Mouse (Mus musculus) stomach, postnatal 0 days (tissue): ENCODE data around the gene Bricd5. TPM values are rescaled to one million over a fixed set of nuclear protein-coding genes. Genes with fewer than 3 reads are reported as not detected.

Experiments
- ATAC-seq: fragments of 200-750 bp; cut with Nextera tagmentation; 2 replicates; pipeline ENCODE4 v1.8.0; 2017; ENCODE audit not compliant: low FRiP score, low TSS enrichment
- DNase-seq: peaks from one replicate; pipeline ENCODE4 v3.0.0-alpha.2; 2016; ENCODE audit warnings: low spot score
- H3K27ac ChIP-seq: fragments of 300-500 bp; sonication (generic); replicated peaks from 2 replicates; pipeline ENCODE4 v1.5.1; 2014; ENCODE audit warnings: mild to moderate bottlenecking, control low read depth
- H3K27me3 ChIP-seq: fragments of 300-500 bp; sonication (generic); 2 replicates; pipeline ENCODE4 v1.6.1; 2014; ENCODE audit warnings: low read length; ENCODE audit not compliant: control insufficient read depth, insufficient read depth
- H3K36me3 ChIP-seq: fragments of 300-500 bp; sonication (generic); 2 replicates; pipeline ENCODE4 v1.6.1; 2014; ENCODE audit warnings: low read length, mixed read lengths; ENCODE audit not compliant: control insufficient read depth, insufficient read depth
- H3K4me1 ChIP-seq: fragments of 300-500 bp; sonication (generic); replicated peaks from 2 replicates; pipeline ENCODE4 v1.6.1; 2014; ENCODE audit warnings: antibody characterized with exemption; ENCODE audit not compliant: control insufficient read depth, insufficient read depth
- H3K4me2 ChIP-seq: fragments of 300-500 bp; sonication (generic); replicated peaks from 2 replicates; pipeline ENCODE4 v1.6.1; 2014; ENCODE audit warnings: low read depth, mild to moderate bottlenecking, control low read depth, moderate library complexity
- H3K4me3 ChIP-seq: fragments of 300-500 bp; sonication (generic); 2 replicates; pipeline ENCODE4 v1.5.1; 2014; ENCODE audit warnings: low read depth, low read length, control low read depth
- H3K9ac ChIP-seq: fragments of 300-500 bp; sonication (generic); 2 replicates; pipeline ENCODE4 v1.6.1; 2014; ENCODE audit warnings: mild to moderate bottlenecking, low read length, control low read depth, mixed read lengths
- H3K9me3 ChIP-seq: fragments of 300-500 bp; sonication (generic); 2 replicates; pipeline ENCODE4 v1.6.1; 2016; ENCODE audit warnings: low read length; ENCODE audit not compliant: control insufficient read depth
- CTCF ChIP-seq: IDR thresholded peaks from 2 replicates; pipeline ENCODE4 v1.5.1; 2016; ENCODE audit warnings: antibody characterized with exemption, low read depth, mild to moderate bottlenecking, moderate library complexity
- EP300 ChIP-seq: optimal IDR thresholded peaks from 2 replicates; pipeline ENCODE3; 2016; ENCODE audit warnings: antibody characterized with exemption
- WGBS: fragments of 180-500 bp; shearing (Covaris S2); extraction: QIAGEN DNeasy Blood & Tissue Kit; methylation state at CpG from one replicate; pipeline ENCODE4 v1.1.7; 2014; 5-methylcytosine and 5-hydroxymethylcytosine counted together
- polyA plus RNA-seq: library from polyadenylated mRNA; unstranded; fragments of >200 nt; fragmentation: Nextera tagmentation; extraction: Ambion mirVana; gene quantifications from 2 replicates; pipeline ENCODE4 v1.2.1, GENCODE M21; 2015

Bricd5 gene
- polyA plus RNA-seq, 1 experiment from 2014 or later = not detected

DNA sequence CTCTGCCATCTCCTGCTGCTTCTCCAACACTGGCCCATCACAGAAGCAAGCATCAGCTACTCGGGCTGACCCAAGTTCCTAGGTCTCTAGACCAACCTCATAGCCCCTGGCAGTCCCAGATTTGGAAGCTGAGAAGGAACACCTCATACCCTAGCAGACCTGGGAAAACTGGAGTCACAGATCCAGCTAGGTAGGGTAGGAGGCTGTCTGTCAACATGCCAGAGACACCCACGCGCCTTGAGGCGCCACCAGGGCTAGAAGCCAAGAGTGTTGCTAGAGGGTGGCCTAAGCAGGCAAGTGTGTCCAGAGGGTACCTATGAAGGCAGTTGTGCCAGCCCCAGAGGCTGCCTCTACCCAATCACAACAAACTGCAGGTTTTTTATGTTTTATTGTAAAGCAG is 30.3 kb upstream of the Bricd5 start:
- Histone ChIP-seq H3K4me2 (no peak overlapping the region), H3K36me3 (peaks cover 30% of the 10 kb centered on the region), H3K4me1 (no peaks in the 10 kb centered on the region), H3K9me3 (no peaks in the 10 kb centered on the region), H3K9ac (no peak overlapping the region), H3K4me3 (no peak overlapping the region), H3K27me3 (no peaks in the 10 kb centered on the region), H3K27ac (peak overlapping the region; percentile 84)
- no peak for TF ChIP-seq EP300
- no peak for TF ChIP-seq CTCF
- WGBS = 56% methylated on average over 4 of the region's 4 CpGs
- ATAC-seq (peak; percentile 9; the same call in 1 of the 2 replicates), DNase-seq (peak; percentile 53)

- Histone ChIP-seq H3K27me3 (no peaks in the 10 kb centered on the region), H3K4me2 (no peak overlapping the region), H3K27ac (no peak overlapping the region), H3K4me1 (no peaks in the 10 kb centered on the region), H3K4me3 (no peak overlapping the region), H3K9me3 (no peaks in the 10 kb centered on the region), H3K9ac (no peak overlapping the region), H3K36me3 (peaks cover 46% of the 10 kb centered on the region)
- TF ChIP-seq CTCF (no peak), EP300 (no peak)
- DNase-seq (no peak), ATAC-seq (no peak)
- WGBS = 91% methylated on average over 8 of the region's 8 CpGs
These were observed 27.1 kb upstream of the Bricd5 start for GRCm38 (mm10) chr17:24446590-24446989.

DNA sequence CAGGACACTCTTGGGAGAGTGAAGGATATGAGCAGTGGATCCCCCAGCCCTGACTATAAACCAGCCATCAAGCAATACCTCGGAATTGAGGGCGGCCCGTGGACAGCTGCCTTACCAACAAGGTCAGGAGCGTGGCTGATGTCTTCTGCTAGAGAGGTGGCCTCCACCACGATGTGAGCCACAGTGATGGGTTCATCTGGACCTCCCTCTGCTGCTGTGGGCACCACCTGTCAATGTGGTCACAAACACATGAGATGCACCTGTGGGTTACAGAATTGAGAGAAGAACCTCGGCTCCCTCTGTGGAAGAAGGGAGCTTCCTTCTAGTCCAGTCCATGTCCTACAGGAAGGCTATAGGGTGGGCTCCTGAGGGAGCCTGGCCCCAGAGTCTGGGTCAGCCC is 24.2 kb upstream of the Bricd5 start:
- no peak overlapping the region for H3K27ac ChIP-seq
- no peak for TF ChIP-seq CTCF
- TF ChIP-seq EP300 = no peak
- peaks cover 43% of the 10 kb centered on the region for H3K36me3 ChIP-seq
- DNase-seq (no peak), ATAC-seq (no peak)
- no peak overlapping the region for H3K4me2 ChIP-seq
- H3K9ac ChIP-seq = no peak overlapping the region
- 91% methylated on average over 6 of the region's 6 CpGs for WGBS
- no peaks in the 10 kb centered on the region for H3K4me1 ChIP-seq
- no peaks in the 10 kb centered on the region for H3K27me3 ChIP-seq
- no peaks in the 10 kb centered on the region for H3K9me3 ChIP-seq
- no peak overlapping the region for H3K4me3 ChIP-seq

GRCm38 (mm10) chr17:24451220-24451619 is 22.5 kb upstream of the Bricd5 start:
- 92% methylated on average over 6 of the region's 6 CpGs for WGBS
- H3K4me2 ChIP-seq = no peak overlapping the region
- no peak for DNase-seq

GRCm38 (mm10) chr17:24453372-24453771 is 20.3 kb upstream of the Bricd5 start:
- peak overlapping the region; percentile 99 for H3K27ac ChIP-seq
- peaks cover 16% of the 10 kb centered on the region for H3K36me3 ChIP-seq
- no peaks in the 10 kb centered on the region for H3K9me3 ChIP-seq
- H3K4me3 ChIP-seq = no peak overlapping the region
- WGBS = 60% methylated on average over 2 of the region's 2 CpGs
- ATAC-seq = 0 out of 2 replicates have a peak, but pooled peaks have one; percentile 11
- H3K4me1 ChIP-seq = no peaks in the 10 kb centered on the region
- no peak for DNase-seq
- no peak overlapping the region for H3K9ac ChIP-seq
- no peak overlapping the region for H3K4me2 ChIP-seq
- TF ChIP-seq CTCF (no peak), EP300 (no peak)
- H3K27me3 ChIP-seq = no peaks in the 10 kb centered on the region

More at GRCm38 (mm10) chr17:24451220-24451619, 22.5 kb upstream of the Bricd5 start:
- ATAC-seq = no peak
- Histone ChIP-seq H3K27ac (no peak overlapping the region), H3K9me3 (no peaks in the 10 kb centered on the region), H3K9ac (no peak overlapping the region), H3K27me3 (no peaks in the 10 kb centered on the region), H3K4me1 (no peaks in the 10 kb centered on the region), H3K36me3 (peaks cover 27% of the 10 kb centered on the region), H3K4me3 (no peak overlapping the region)
- TF ChIP-seq EP300 = no peak
- no peak for TF ChIP-seq CTCF

DNA sequence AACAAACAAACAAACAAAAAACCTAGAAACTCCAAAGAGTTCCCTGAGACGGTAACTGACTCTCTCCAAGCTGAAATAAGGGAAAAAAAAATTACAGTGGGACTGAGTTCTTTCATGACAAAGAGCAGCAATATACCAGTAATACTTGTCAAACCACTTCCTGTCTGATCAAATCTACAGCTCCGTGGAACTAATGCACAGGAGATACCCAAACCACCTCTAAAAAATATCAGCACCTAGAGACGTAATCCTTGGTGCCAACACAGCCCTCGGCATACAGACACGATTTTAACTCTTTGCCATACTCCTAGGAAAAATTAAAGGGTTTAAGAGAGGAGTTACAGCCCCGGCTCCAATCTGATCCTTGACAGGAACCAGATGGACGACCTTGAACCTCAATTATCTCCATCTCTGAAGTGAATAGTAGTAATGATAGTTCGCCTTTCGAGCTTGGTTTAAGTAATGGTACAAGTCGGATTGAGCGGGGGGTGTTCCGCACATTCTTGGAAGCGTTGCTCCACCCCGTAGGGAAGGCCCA is 19.4 kb upstream of the Bricd5 start:
- Histone ChIP-seq H3K27ac (peak overlapping the region; percentile 99), H3K27me3 (no peaks in the 10 kb centered on the region), H3K9ac (peak overlapping the region; percentile 94), H3K36me3 (peaks cover 7% of the 10 kb centered on the region), H3K4me3 (peak overlapping the region; percentile 91), H3K9me3 (no peaks in the 10 kb centered on the region), H3K4me2 (peak overlapping the region; percentile 56), H3K4me1 (no peaks in the 10 kb centered on the region)
- no peak for DNase-seq
- WGBS = 2% methylated on average over 14 of the region's 14 CpGs
- no peak for TF ChIP-seq CTCF
- TF ChIP-seq EP300 = peak; percentile 22
- peak; percentile 3; the same call in 1 of the 2 replicates for ATAC-seq
